Mouse (Mus musculus): ENCODE data around the gene Armc8. TPM values are rescaled to one million over a fixed set of nuclear protein-coding genes. Genes with fewer than 3 reads are reported as not detected.

Armc8 gene
- total RNA-seq, 2 experiments from 2014 or later, result 53.1 to 56.7 TPM

Other genes with a start within 250 kb of the Armc8 start
- gene Esyt3, start 210.3 kb downstream of the Armc8 start, total RNA-seq (2021), result 1 to 10 TPM; 1.8 to 2.7 TPM
- gene Mras, start 131.5 kb downstream of the Armc8 start, total RNA-seq (2021), result 100 to 1,000 TPM; 132 to 154 TPM
- under 1 TPM in 1 of 2 experiments, not detected in 1; 0.42 TPM for gene Nme9, start 117.4 kb downstream of the Armc8 start, total RNA-seq (2021)
- 10 to 100 TPM; 12.6 TPM for gene Dbr1, start 6.9 kb upstream of the Armc8 start, total RNA-seq (2021)
- gene A4gnt, start 43.6 kb upstream of the Armc8 start, total RNA-seq (2021), result under 1 TPM in 1 of 2 experiments, not detected in 1; 0.15 TPM
- gene Dzip1l, start 60.6 kb upstream of the Armc8 start, total RNA-seq (2021), result 10 to 100 TPM; 19.7 to 28.6 TPM
- not detected for gene Cldn18, start 148.4 kb upstream of the Armc8 start, total RNA-seq (2021)